Mouse (Mus musculus): ENCODE results near the gene Prdm1. TPM values are rescaled to one million over a fixed set of nuclear protein-coding genes. Genes with fewer than 3 reads are reported as not detected.

Gene Prdm1
- polyA plus RNA-seq, 1 experiment from 2014 or later, result 7.1 TPM

DNA sequence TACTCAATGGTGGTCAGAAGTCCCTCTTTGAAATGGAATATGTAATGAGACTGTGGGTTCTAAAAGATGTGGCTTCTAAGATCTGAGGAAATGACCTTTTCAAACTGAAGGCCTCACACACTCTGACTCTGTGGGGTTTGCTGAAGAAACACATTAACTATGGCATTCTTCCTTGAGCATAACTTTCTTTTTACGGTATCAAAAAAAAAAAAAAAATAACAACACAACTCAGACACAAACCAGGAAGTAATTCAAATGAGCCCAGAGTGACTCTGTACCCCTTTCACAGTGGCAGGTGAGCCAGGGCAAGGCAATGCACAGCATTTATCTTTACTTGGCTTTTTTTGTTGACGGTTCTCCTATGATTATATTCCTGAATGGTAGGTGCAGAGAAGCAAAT lies 77.5 kb downstream of the Prdm1 start:
- Histone ChIP-seq H3K9me3 (no peaks in the 10 kb centered on the region), H3K4me1 (peaks cover 8% of the 10 kb centered on the region; the same call in 1 of the 2 replicates), H3K27ac (no peak overlapping the region), H3K27me3 (peaks cover 4% of the 10 kb centered on the region), H3K4me2 (no peak overlapping the region), H3K4me3 (no peak overlapping the region), H3K36me3 (no peaks in the 10 kb centered on the region), H3K9ac (no peak overlapping the region)
- WGBS, result 79% methylated on average over 2 of the region's 2 CpGs
- no peak for ATAC-seq (ENCODE audit: insufficient number of reproducible peaks, low FRiP score, low TSS enrichment, low read depth)

DNA sequence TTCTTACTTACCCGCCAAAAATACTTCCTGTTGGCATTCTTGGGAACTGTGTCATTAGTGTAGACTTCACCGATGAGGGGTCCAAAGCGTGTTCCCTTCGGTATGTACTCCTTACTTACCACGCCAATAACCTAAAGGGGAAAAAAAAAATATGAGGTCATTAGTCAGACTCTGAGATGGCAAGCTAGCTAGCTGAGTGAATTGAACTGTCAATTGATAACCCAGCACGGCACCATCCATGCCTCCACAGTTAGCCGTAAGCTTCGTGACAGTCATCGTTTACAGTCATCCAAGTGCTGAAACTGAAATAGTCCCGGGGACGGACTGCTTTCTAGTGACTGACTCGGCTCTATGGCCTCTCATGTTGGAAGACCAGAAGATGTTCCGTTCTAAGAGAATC lies 78.2 kb downstream of the Prdm1 start:
- WGBS, result 69% methylated on average over 13 of the region's 13 CpGs
- H3K4me2 ChIP-seq, result no peak overlapping the region
- H3K27ac ChIP-seq, result no peak overlapping the region
- peaks cover 8% of the 10 kb centered on the region; the same call in 1 of the 2 replicates for H3K4me1 ChIP-seq
- no peaks in the 10 kb centered on the region for H3K27me3 ChIP-seq
- no peak overlapping the region for H3K9ac ChIP-seq
- H3K9me3 ChIP-seq, result no peaks in the 10 kb centered on the region
- no peak overlapping the region for H3K4me3 ChIP-seq
- ATAC-seq (ENCODE audit: insufficient number of reproducible peaks, low FRiP score, low TSS enrichment, low read depth), result no peak
- H3K36me3 ChIP-seq, result no peaks in the 10 kb centered on the region

DNA sequence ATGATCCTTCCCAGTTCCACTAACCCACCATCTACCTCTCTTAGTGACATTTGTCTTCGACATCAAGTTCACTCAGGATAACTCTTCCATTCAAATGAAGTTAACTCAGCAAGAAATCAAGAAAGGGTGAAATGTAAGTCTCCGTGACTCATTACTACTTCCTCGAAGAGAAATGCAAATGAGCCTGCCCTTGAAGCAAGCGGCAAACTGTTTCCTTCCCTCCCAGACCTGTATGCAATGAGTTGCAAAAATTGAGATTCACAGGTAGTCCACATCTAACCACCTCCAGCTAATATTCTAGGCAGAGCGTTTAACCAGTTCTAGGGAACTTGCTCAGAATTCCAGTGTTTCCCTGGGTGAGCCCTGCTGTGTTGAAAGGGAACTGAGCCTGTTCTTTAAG lies 78.6 kb downstream of the Prdm1 start:
- no peak overlapping the region for H3K4me2 ChIP-seq
- H3K9me3 ChIP-seq, result no peaks in the 10 kb centered on the region
- no peak for ATAC-seq (ENCODE audit: insufficient number of reproducible peaks, low FRiP score, low TSS enrichment, low read depth)
- no peak overlapping the region for H3K9ac ChIP-seq
- H3K4me1 ChIP-seq, result peaks cover 8% of the 10 kb centered on the region; the same call in 1 of the 2 replicates
- H3K27ac ChIP-seq, result no peak overlapping the region
- H3K36me3 ChIP-seq, result no peaks in the 10 kb centered on the region
- H3K27me3 ChIP-seq, result no peaks in the 10 kb centered on the region
- 60% methylated on average over 5 of the region's 5 CpGs for WGBS
- no peak overlapping the region for H3K4me3 ChIP-seq

DNA sequence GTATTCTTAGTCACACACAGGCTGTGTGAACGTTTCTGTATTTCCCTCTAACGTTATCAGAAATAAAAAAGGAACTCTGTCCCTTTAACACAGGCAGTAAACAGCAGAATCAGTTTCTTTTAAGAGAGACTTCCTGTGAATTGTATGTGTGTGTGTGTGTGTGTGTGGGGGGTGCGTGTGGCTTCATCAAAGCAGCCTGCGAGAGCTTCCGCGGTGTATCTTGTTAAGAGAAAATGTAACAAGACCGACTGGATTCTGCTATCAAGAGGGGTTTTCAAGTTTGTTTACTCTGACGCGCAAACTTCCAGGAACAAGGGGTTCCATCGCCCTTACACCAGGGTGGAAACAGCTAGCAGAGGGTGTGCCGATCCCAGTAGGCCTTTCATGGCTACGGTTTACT lies 80.1 kb downstream of the Prdm1 start:
- Histone ChIP-seq H3K36me3 (no peaks in the 10 kb centered on the region), H3K27me3 (no peaks in the 10 kb centered on the region), H3K9ac (no peak overlapping the region), H3K4me3 (no peak overlapping the region), H3K9me3 (no peaks in the 10 kb centered on the region), H3K27ac (no peak overlapping the region), H3K4me1 (peaks cover 8% of the 10 kb centered on the region; the same call in 1 of the 2 replicates), H3K4me2 (no peak overlapping the region)
- no peak for ATAC-seq (ENCODE audit: insufficient number of reproducible peaks, low FRiP score, low TSS enrichment, low read depth)
- WGBS, result 22% methylated on average over 12 of the region's 12 CpGs

GRCm38 (mm10) chr10:44447406-44448139 lies 80.7 kb downstream of the Prdm1 start:
- Histone ChIP-seq H3K4me3 (no peak overlapping the region), H3K4me2 (no peak overlapping the region), H3K27me3 (no peaks in the 10 kb centered on the region), H3K36me3 (no peaks in the 10 kb centered on the region), H3K4me1 (peaks cover 8% of the 10 kb centered on the region; the same call in 1 of the 2 replicates), H3K9me3 (no peaks in the 10 kb centered on the region), H3K27ac (no peak overlapping the region), H3K9ac (no peak overlapping the region)
- ATAC-seq (ENCODE audit: insufficient number of reproducible peaks, low FRiP score, low TSS enrichment, low read depth), result no peak
- WGBS, result 84% methylated on average over 14 of the region's 14 CpGs

DNA sequence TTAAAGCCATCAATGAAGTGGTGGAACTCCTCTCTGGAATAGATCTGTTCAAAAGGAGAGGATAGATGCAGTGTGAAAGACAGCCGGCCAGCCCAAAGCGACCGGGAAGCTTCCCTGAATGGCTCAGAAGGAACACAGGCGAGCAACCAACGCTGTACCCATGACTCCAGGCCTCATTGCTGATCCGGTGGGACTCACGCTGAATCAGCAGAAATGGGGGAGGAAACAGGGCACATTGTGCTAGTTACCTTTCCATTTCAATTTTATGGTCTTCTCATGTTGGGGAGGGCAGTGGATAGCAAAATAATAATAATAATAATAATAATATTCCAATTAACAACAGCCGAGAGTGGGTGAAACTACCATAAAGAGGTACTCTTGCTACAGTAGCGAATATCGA lies 81.3 kb downstream of the Prdm1 start:
- Histone ChIP-seq H3K9me3 (no peaks in the 10 kb centered on the region), H3K4me3 (no peak overlapping the region), H3K27me3 (no peaks in the 10 kb centered on the region), H3K9ac (no peak overlapping the region), H3K36me3 (no peaks in the 10 kb centered on the region), H3K4me2 (no peak overlapping the region), H3K4me1 (peaks cover 8% of the 10 kb centered on the region; the same call in 1 of the 2 replicates), H3K27ac (no peak overlapping the region)
- WGBS, result 82% methylated on average over 10 of the region's 10 CpGs
- no peak for ATAC-seq (ENCODE audit: insufficient number of reproducible peaks, low FRiP score, low TSS enrichment, low read depth)

DNA sequence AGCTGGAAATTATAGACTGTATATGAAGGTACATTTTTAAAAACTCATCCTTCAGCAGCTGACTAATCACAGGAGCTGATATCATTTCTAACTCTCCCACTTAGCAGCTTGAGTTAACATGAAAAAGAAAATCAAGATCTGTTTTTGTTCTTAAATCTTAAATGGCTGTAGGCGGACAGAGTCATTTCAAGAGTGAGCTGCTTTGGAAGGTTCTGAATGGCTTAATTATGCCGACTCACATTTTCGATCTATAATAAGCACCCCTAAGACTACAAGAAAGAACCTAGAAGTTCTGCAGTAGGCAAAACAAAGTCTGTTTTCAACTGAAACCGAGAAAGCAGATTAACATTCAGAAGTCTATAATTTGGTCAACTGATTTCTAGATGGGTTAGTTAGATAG lies 83.9 kb downstream of the Prdm1 start:
- no peaks in the 10 kb centered on the region for H3K27me3 ChIP-seq
- 52% methylated on average over 4 of the region's 4 CpGs for WGBS
- H3K4me3 ChIP-seq, result no peak overlapping the region
- H3K27ac ChIP-seq, result no peak overlapping the region
- no peaks in the 10 kb centered on the region for H3K9me3 ChIP-seq
- peaks cover 8% of the 10 kb centered on the region; the same call in 1 of the 2 replicates for H3K4me1 ChIP-seq
- ATAC-seq (ENCODE audit: insufficient number of reproducible peaks, low FRiP score, low TSS enrichment, low read depth), result no peak
- H3K36me3 ChIP-seq, result no peaks in the 10 kb centered on the region
- no peak overlapping the region for H3K9ac ChIP-seq
- no peak overlapping the region for H3K4me2 ChIP-seq

- Histone ChIP-seq H3K4me3 (no peak overlapping the region), H3K36me3 (no peaks in the 10 kb centered on the region), H3K9ac (no peak overlapping the region), H3K4me2 (no peak overlapping the region), H3K27ac (no peak overlapping the region), H3K4me1 (peaks cover 8% of the 10 kb centered on the region; the same call in 1 of the 2 replicates), H3K27me3 (no peaks in the 10 kb centered on the region), H3K9me3 (no peaks in the 10 kb centered on the region)
- no peak for ATAC-seq (ENCODE audit: insufficient number of reproducible peaks, low FRiP score, low TSS enrichment, low read depth)
- WGBS, result 72% methylated on average over 12 of the region's 12 CpGs
Observed at GRCm38 (mm10) chr10:44443696-44444095, 84.6 kb downstream of the Prdm1 start.

DNA sequence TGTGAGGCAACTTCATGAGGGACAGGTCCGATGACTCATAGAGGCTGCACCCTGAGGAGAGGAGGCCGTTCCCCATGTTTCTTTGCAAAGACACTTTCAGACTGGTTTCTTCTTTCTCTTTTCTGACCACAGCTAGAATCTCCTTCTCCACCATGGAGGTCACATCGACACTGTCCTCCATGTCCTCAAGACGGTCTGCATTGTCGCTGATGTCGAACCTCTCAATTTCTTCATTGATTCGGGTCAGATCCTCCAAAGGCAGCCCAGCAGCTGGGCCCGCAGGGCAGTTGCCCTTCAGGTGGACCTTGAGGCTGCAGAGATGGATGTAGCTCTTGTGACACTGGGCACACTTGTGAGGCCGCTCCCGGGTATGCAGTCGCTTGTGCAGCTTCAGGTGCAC lies 88.6 kb downstream of the Prdm1 start:
- Histone ChIP-seq H3K9ac (no peak overlapping the region), H3K36me3 (no peaks in the 10 kb centered on the region), H3K4me3 (no peak overlapping the region), H3K9me3 (no peaks in the 10 kb centered on the region), H3K27ac (no peak overlapping the region), H3K4me1 (no peaks in the 10 kb centered on the region), H3K4me2 (no peak overlapping the region), H3K27me3 (no peaks in the 10 kb centered on the region)
- 84% methylated on average over 11 of the region's 11 CpGs for WGBS
- ATAC-seq (ENCODE audit: insufficient number of reproducible peaks, low FRiP score, low TSS enrichment, low read depth), result no peak

DNA sequence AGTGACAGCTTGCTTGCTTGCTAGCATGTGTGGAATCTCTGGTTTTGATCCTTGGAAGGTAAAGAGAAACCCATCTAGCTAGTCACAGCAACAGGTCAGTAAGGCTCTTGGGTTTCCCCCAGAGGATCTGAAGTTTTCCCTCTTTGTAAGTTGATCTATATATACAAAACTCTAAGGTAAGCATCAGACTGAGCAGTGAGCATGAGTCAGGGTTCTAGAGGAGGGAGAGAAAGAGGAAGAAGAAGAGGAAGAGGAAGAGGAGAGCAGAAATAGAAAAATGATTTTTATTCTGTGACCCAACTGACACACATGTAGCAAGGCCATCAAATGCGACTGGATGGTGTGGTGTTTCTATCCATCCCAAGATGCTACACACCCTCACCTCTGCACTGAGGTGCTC lies 90.7 kb downstream of the Prdm1 start:
- no peak for ATAC-seq (ENCODE audit: insufficient number of reproducible peaks, low FRiP score, low TSS enrichment, low read depth)
- Histone ChIP-seq H3K36me3 (no peaks in the 10 kb centered on the region), H3K4me1 (no peaks in the 10 kb centered on the region), H3K9ac (no peak overlapping the region), H3K27ac (no peak overlapping the region), H3K9me3 (no peaks in the 10 kb centered on the region), H3K4me3 (no peak overlapping the region), H3K27me3 (no peaks in the 10 kb centered on the region), H3K4me2 (no peak overlapping the region)
- 91% methylated on average over 1 of the region's 1 CpGs for WGBS

DNA sequence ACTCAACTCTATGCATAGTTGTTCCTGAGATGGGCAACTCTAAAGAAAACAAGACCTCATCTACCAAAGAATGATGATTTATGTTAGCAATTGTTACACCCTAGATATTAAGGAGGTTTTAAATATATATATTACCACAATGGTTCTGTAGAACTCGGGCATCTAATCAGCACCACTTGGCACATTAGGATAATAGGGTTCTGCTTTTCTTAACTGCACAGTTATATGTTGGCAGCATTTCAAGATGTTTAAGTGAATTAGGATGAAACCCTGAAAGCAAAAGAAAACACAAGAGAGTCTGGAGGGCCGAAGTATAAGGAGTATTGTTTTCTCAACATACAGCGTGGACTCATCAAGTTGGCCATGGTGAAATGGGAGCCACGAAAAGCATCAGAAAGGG lies 92.3 kb downstream of the Prdm1 start:
- no peaks in the 10 kb centered on the region for H3K36me3 ChIP-seq
- H3K9ac ChIP-seq, result no peak overlapping the region
- H3K27ac ChIP-seq, result no peak overlapping the region
- H3K4me1 ChIP-seq, result no peaks in the 10 kb centered on the region
- no peak overlapping the region for H3K4me3 ChIP-seq
- no peak for ATAC-seq (ENCODE audit: insufficient number of reproducible peaks, low FRiP score, low TSS enrichment, low read depth)
- no peak overlapping the region for H3K4me2 ChIP-seq
- H3K27me3 ChIP-seq, result no peaks in the 10 kb centered on the region
- H3K9me3 ChIP-seq, result no peaks in the 10 kb centered on the region
- 77% methylated on average over 4 of the region's 4 CpGs for WGBS

DNA sequence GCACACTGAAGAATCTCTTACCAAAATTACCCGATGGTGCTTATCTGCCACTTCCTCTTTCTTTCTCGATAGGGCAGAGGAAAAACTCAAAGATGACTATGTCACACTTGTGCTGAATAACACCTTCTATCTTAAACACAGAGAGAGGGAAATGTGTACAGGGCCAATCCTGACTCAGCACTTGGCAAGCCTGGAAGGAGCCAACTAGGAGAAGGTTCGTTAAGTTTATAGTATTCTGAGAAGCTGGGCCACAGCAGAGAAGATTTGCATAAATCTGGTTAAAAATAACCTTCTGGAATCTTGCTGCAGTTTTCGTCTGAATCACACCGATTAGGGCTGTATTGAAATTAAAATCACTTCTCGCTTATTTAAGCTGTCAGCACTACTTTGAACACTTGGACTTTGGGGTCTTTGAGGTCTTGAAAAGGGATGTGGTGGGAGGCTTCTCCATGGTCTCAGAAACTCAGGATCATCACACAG lies 93.6 kb downstream of the Prdm1 start:
- no peak for ATAC-seq (ENCODE audit: insufficient number of reproducible peaks, low FRiP score, low TSS enrichment, low read depth)
- H3K9ac ChIP-seq, result no peak overlapping the region

More for the DNA sequence above, 93.6 kb downstream of the Prdm1 start:
- Histone ChIP-seq H3K27me3 (no peaks in the 10 kb centered on the region), H3K36me3 (no peaks in the 10 kb centered on the region), H3K9me3 (no peaks in the 10 kb centered on the region), H3K27ac (no peak overlapping the region), H3K4me1 (no peaks in the 10 kb centered on the region), H3K4me2 (no peak overlapping the region), H3K4me3 (no peak overlapping the region)
- 60% methylated on average over 6 of the region's 6 CpGs for WGBS
